Mouse (Mus musculus) embryonic facial prominence, embryonic 15.5 days (tissue): ENCODE data around the gene Desi1. TPM values are rescaled to one million over a fixed set of nuclear protein-coding genes. Genes with fewer than 3 reads are reported as not detected.

Experiments used
- ATAC-seq: fragments of 200-750 bp; cut with Nextera tagmentation; 2 replicates; pipeline ENCODE4 v1.8.0; 2017; ENCODE audit warnings: low read depth, moderate TSS enrichment; ENCODE audit not compliant: insufficient number of reproducible peaks, low FRiP score, low TSS enrichment
- H3K27ac ChIP-seq: fragments of 300-500 bp; sonication (generic); replicated peaks from 2 replicates; pipeline ENCODE4 v1.5.1; 2015; ENCODE audit warnings: mild to moderate bottlenecking, inconsistent platforms
- H3K27me3 ChIP-seq: fragments of 300-500 bp; sonication (generic); 2 replicates; pipeline ENCODE4 v1.6.1; 2015; ENCODE audit warnings: inconsistent platforms
- H3K36me3 ChIP-seq: fragments of 300-500 bp; sonication (generic); 2 replicates; pipeline ENCODE4 v1.6.1; 2015; ENCODE audit warnings: mild to moderate bottlenecking, inconsistent platforms
- H3K4me1 ChIP-seq: fragments of 300-500 bp; sonication (generic); 2 replicates; pipeline ENCODE4 v1.6.1; 2015; ENCODE audit warnings: inconsistent platforms
- H3K4me2 ChIP-seq: fragments of 300-500 bp; sonication (generic); replicated peaks from 2 replicates; pipeline ENCODE4 v1.6.1; 2015; ENCODE audit warnings: mild to moderate bottlenecking, inconsistent platforms
- H3K4me3 ChIP-seq: fragments of 300-500 bp; sonication (generic); replicated peaks from 2 replicates; pipeline ENCODE4 v1.5.1; 2015; ENCODE audit warnings: mild to moderate bottlenecking, inconsistent platforms
- H3K9ac ChIP-seq: fragments of 300-500 bp; sonication (generic); 2 replicates; pipeline ENCODE4 v1.6.1; 2015; ENCODE audit warnings: inconsistent platforms
- H3K9me3 ChIP-seq: fragments of 300-500 bp; sonication (generic); replicated peaks from 2 replicates; pipeline ENCODE4 v1.6.1; 2016; ENCODE audit warnings: inconsistent platforms
- WGBS: fragments of 180-500 bp; shearing (Covaris S2); methylation state at CpG from one replicate; pipeline ENCODE4 v1.1.7; 2015; 5-methylcytosine and 5-hydroxymethylcytosine counted together
- polyA plus RNA-seq: library from polyadenylated mRNA; unstranded; fragments of >200 nt; fragmentation: Nextera tagmentation; extraction: Ambion mirVana; gene quantifications from 2 replicates; pipeline ENCODE4 v1.2.1, GENCODE M21; 2015

Gene Desi1
- polyA plus RNA-seq, 1 experiment from 2014 or later = 29.3 TPM

- WGBS = 68% methylated on average over 1 of the region's 1 CpGs
- Histone ChIP-seq H3K27ac (no peak overlapping the region), H3K9ac (no peak overlapping the region), H3K4me3 (no peak overlapping the region), H3K4me1 (peaks cover 5% of the 10 kb centered on the region), H3K27me3 (no peaks in the 10 kb centered on the region), H3K36me3 (no peaks in the 10 kb centered on the region), H3K4me2 (no peak overlapping the region), H3K9me3 (no peaks in the 10 kb centered on the region)
- no peak for ATAC-seq
Observed at GRCm38 (mm10) chr15:81964262-81964661, 69.4 kb downstream of the Desi1 start.

GRCm38 (mm10) chr15:81961078-81961451 lies 72.6 kb downstream of the Desi1 start:
- Histone ChIP-seq H3K4me1 (peaks cover 9% of the 10 kb centered on the region), H3K9me3 (no peaks in the 10 kb centered on the region), H3K27ac (peak overlapping the region; percentile 88; the same call in 1 of the 2 replicates), H3K27me3 (no peaks in the 10 kb centered on the region), H3K4me3 (peak overlapping the region; percentile 75), H3K36me3 (no peaks in the 10 kb centered on the region), H3K9ac (no peak overlapping the region), H3K4me2 (peak overlapping the region; percentile 100)
- no peak for ATAC-seq
- WGBS = 4% methylated on average over 7 of the region's 8 CpGs

DNA sequence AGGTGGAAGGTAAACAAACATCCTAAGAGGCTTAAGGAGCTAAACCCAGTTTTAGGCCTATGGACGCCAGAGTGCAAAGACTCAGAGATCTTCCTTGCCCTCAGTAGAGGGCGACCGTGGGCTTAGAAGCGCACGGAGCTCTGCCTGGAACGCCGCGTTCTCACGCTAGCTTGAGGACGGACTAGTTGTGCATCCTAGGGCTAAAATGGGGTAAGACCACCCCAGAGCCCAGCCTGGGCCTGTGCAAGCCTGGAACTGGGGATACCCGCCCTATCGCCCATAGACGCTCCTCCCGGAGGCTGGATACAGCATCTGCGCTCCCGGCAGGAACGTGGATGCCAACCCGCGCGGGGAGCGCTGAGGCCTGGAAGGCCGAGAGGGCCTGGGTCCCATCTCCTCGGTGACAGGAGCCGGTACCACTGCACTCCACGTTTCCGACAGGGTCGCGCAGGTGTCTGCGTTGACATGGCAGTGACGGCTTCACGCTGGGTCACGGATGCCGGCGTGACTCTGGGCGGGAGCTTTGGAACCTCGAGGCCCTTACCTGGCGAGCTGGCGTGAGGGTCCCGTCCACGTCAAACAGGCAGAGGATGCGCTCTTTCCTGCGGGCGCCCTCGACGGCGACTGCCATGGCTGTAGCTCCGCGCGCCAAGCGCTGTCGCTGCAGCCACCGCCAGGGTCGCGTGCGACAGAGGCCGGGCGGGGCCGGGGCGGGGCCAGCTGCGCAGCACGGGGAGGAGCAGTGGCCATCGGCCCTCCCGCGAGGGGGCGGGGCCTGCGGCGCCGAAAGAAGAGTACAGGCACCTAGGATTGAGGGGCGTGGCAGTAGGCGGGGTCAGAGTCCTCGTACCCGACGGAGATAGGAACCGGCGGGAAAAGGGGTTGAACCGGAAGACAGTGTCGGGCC lies 73.2 kb downstream of the Desi1 start, which contains the start of gene Pmm1:
TSS of gene Pmm1 (minus strand) at position 760 of the 907 bp plus-strand sequence.
- H3K27ac ChIP-seq = peak within 1 kb of the TSS; percentile 88

DNA sequence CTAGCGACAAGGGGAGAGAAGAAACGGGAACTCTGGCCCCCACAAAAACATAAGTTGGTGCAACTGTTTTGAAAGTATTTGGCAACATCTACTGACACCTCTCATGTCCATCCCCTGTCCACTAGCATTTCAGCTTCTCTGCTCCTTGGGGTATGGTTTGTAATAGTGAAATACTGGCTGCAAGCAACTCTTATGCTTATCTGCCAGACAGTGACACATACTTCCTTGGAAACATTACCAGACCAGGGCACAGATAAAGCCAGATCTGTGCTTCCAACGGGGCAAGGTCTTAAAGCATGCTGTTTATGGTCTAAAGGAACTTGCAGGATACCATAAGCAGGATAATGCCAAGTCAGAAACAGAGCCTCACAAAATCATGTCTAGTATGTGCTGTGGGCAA lies 74.8 kb downstream of the Desi1 start:
- H3K27me3 ChIP-seq = no peaks in the 10 kb centered on the region
- 87% methylated on average over 3 of the region's 3 CpGs for WGBS

More for the DNA sequence above, 73.2 kb downstream of the Desi1 start, which contains the start of gene Pmm1:
- ATAC-seq = peak; percentile 95
- under 1% methylated on average over 77 of the region's 77 CpGs for WGBS
- Histone ChIP-seq H3K9me3 (no peaks in the 10 kb centered on the region), H3K4me3 (peak within 1 kb of the TSS; percentile 75), H3K36me3 (peaks cover 3% of the 10 kb centered on the region; the same call in 1 of the 2 replicates), H3K4me1 (peaks cover 9% of the 10 kb centered on the region), H3K27me3 (no peaks in the 10 kb centered on the region), H3K4me2 (peak within 1 kb of the TSS; percentile 100), H3K9ac (peak within 1 kb of the TSS; percentile 64)

DNA sequence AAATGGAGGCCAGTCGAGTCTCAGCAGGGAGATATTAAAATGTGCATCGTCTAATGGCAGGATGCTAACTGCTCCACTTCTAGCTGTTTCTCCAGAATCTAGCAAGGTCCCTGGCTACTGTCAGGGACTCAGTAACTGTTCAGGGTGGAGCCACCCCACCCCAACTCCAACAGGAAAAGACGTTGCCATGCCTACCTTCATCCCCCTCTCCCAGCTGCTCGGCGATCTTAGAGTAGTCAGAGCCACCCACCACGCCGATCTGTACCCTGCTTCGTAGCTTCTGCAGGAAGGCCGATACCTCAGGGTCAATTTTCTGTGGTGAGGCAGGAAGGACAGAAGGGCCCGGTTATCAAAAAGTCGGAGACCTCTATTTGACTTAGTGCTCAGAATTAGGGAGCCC lies 76.1 kb downstream of the Desi1 start:
- 84% methylated on average over 11 of the region's 11 CpGs for WGBS
- H3K9ac ChIP-seq = no peak overlapping the region

More for the DNA sequence above, 74.8 kb downstream of the Desi1 start:
- Histone ChIP-seq H3K9ac (no peak overlapping the region), H3K27ac (no peak overlapping the region), H3K4me1 (peaks cover 9% of the 10 kb centered on the region), H3K4me2 (no peak overlapping the region), H3K4me3 (no peak overlapping the region), H3K36me3 (peaks cover 18% of the 10 kb centered on the region; the same call in 1 of the 2 replicates), H3K9me3 (no peaks in the 10 kb centered on the region)
- no peak for ATAC-seq

DNA sequence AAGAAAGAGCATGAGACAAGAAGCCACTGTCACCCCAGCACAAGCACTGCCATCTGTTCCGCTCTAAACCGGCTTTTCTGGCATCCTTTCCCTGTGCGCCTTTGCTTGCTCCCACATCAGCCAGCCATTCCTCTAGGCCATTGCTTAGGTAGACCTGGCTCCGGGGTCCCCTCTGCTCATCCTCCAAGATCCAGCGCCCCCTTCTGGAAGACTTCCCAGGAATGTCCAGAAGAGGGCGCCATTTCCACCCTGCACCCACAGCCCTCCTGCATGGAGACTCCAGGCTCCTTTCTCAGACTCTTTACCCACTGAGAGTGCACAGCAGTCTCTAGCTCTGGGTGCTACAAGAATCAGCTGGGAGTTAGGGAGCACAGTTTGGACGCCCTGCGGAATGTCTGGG lies 77.2 kb downstream of the Desi1 start:
- peaks cover 9% of the 10 kb centered on the region for H3K4me1 ChIP-seq
- H3K27ac ChIP-seq = no peak overlapping the region
- peaks cover 31% of the 10 kb centered on the region for H3K36me3 ChIP-seq
- H3K27me3 ChIP-seq = no peaks in the 10 kb centered on the region
- WGBS = 56% methylated on average over 8 of the region's 8 CpGs
- ATAC-seq = no peak
- H3K9me3 ChIP-seq = no peaks in the 10 kb centered on the region
- no peak overlapping the region for H3K9ac ChIP-seq
- no peak overlapping the region for H3K4me2 ChIP-seq
- H3K4me3 ChIP-seq = no peak overlapping the region

More for the DNA sequence above, 76.1 kb downstream of the Desi1 start:
- Histone ChIP-seq H3K9me3 (no peaks in the 10 kb centered on the region), H3K36me3 (peaks cover 22% of the 10 kb centered on the region), H3K27ac (no peak overlapping the region), H3K27me3 (no peaks in the 10 kb centered on the region), H3K4me1 (peaks cover 9% of the 10 kb centered on the region), H3K4me3 (no peak overlapping the region), H3K4me2 (no peak overlapping the region)
- ATAC-seq = no peak

DNA sequence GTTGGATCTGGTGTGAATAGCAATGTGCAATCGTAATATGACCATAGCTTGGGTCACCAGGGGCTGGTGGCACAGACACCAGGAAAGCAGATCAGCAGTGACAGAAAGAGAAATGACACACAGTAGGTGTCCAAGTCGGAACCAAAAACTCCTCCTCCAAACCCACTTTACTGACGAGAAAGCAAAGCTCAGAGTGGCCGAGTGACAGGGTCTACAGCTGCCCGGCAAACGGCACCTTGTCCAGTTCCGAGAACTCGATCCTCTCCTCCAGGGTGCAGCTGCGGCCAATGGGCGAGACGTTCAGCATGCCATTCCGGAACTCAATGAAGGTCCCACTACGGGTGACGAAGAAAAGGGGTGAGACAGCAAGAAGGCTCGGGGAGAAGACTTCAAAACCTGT lies 78.2 kb downstream of the Desi1 start:
- Histone ChIP-seq H3K9ac (no peak overlapping the region), H3K36me3 (peaks cover 37% of the 10 kb centered on the region), H3K9me3 (no peaks in the 10 kb centered on the region), H3K27me3 (no peaks in the 10 kb centered on the region), H3K4me3 (no peak overlapping the region), H3K27ac (no peak overlapping the region), H3K4me2 (no peak overlapping the region), H3K4me1 (peaks cover 9% of the 10 kb centered on the region)
- ATAC-seq = no peak
- WGBS = 92% methylated on average over 15 of the region's 15 CpGs

DNA sequence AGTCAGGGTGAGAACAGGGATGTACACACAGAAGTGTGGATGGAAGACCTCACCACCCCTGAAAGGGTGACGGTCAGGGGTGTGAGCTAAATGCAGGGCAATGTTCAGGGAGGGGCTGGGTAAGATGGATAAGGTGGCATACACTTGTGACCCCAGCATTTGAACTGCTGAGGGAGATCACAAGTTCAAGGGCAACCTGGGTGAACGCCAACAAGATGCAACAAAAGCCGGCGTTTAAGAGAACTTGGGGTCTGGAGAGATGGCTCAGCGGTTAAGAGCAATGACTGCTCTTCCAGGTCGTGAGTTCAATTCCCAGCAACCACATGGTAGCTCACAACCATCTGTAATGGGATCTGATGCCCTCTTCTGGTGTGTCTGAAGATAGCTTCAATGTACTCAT lies 78.9 kb downstream of the Desi1 start:
- no peaks in the 10 kb centered on the region for H3K9me3 ChIP-seq
- H3K27ac ChIP-seq = no peak overlapping the region
- 88% methylated on average over 6 of the region's 6 CpGs for WGBS
- ATAC-seq = no peak
- no peak overlapping the region for H3K4me3 ChIP-seq
- no peak overlapping the region for H3K4me2 ChIP-seq
- H3K27me3 ChIP-seq = no peaks in the 10 kb centered on the region
- H3K4me1 ChIP-seq = peaks cover 6% of the 10 kb centered on the region
- H3K9ac ChIP-seq = no peak overlapping the region
- H3K36me3 ChIP-seq = peaks cover 37% of the 10 kb centered on the region

DNA sequence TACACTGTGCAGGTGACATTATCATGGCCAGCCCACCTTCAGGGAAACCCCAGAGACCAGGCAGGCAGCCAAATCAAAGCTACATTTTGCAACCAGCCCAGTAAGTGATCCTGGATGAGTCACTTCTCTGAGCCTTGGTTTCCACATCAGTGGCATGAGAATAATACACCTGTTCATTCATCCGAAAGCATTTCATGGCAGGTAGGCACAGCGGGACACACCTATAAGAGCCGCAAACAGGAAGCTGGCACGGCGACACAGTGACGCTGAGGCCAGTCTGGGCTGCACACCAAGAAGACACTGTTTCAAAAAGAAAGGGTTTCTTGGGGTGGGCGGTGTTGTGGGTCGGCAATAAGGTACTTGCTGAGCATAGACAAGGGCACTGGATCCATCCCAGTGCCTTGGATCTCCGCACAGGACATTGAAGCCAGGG lies 79.5 kb downstream of the Desi1 start:
- H3K4me1 ChIP-seq = 0 out of 2 replicates have a peak, but pooled peaks cover 3% of the 10 kb centered on the region
- H3K27ac ChIP-seq = no peak overlapping the region
- H3K9ac ChIP-seq = no peak overlapping the region
- no peaks in the 10 kb centered on the region for H3K27me3 ChIP-seq
- no peak overlapping the region for H3K4me2 ChIP-seq
- no peaks in the 10 kb centered on the region for H3K9me3 ChIP-seq
- no peak for ATAC-seq
- no peak overlapping the region for H3K4me3 ChIP-seq
- peaks cover 37% of the 10 kb centered on the region for H3K36me3 ChIP-seq
- WGBS = 91% methylated on average over 9 of the region's 9 CpGs

DNA sequence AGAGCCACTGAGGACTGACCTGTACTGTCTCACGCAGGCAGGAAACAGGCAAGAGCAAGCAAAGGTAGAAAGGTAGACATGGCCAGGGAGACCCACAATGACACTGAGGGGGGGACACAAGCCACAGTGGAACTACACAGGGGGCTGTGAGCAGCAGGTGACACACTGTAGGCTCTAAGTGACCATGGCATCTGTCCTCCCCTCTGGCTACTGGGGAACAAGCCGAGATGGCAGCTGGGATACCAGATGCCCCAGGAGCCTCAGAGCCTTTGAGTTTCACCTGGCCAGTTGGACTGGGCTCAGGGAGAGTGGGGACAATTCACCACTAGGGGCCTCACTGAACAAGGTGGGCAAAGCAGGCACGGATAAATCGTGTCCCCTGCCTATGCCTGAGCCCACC lies 81.4 kb downstream of the Desi1 start:
- 80% methylated on average over 4 of the region's 4 CpGs for WGBS
- no peak overlapping the region for H3K9ac ChIP-seq
- peaks cover 37% of the 10 kb centered on the region for H3K36me3 ChIP-seq
- no peaks in the 10 kb centered on the region for H3K27me3 ChIP-seq
- ATAC-seq = no peak
- H3K4me2 ChIP-seq = no peak overlapping the region
- no peak overlapping the region for H3K27ac ChIP-seq
- H3K4me1 ChIP-seq = 0 out of 2 replicates have a peak, but pooled peaks cover 3% of the 10 kb centered on the region
- H3K4me3 ChIP-seq = no peak overlapping the region
- H3K9me3 ChIP-seq = no peaks in the 10 kb centered on the region

DNA sequence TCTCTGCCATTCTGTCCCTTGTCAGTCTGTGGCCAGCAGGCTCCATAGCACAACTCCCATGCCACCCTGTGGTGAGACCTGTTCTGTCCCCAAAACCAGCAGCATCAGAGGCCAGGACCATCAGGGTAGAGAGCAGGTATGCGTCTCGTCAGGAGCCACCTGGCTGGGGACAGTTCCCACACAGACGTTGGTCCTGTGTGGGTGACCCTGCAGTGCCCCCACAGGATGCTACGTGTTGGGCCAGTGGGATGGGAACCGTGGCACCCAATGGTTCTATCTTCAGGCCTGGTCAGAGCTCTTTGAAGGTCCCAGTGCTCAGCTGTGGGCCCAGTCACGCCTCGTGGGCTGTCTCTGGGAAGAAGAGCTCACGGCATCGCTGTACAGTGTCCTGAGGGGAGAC lies 82.5 kb downstream of the Desi1 start:
- Histone ChIP-seq H3K27ac (no peak overlapping the region), H3K9me3 (no peaks in the 10 kb centered on the region), H3K36me3 (peaks cover 37% of the 10 kb centered on the region), H3K4me3 (no peak overlapping the region), H3K4me1 (0 out of 2 replicates have a peak, but pooled peaks cover under 1% of the 10 kb centered on the region), H3K4me2 (no peak overlapping the region), H3K27me3 (no peaks in the 10 kb centered on the region), H3K9ac (no peak overlapping the region)
- 82% methylated on average over 9 of the region's 9 CpGs for WGBS
- no peak for ATAC-seq
